Mouse (Mus musculus): ENCODE data around the gene Meaf6. TPM values are rescaled to one million over a fixed set of nuclear protein-coding genes. Genes with fewer than 3 reads are reported as not detected.
A peak's percentile ranks its signal among the peaks of the same experiment; 100 is the strongest.

The Meaf6 gene
- 14.6 and 15.6 TPM in 2 replicates for polyA plus RNA-seq (2012)

DNA sequence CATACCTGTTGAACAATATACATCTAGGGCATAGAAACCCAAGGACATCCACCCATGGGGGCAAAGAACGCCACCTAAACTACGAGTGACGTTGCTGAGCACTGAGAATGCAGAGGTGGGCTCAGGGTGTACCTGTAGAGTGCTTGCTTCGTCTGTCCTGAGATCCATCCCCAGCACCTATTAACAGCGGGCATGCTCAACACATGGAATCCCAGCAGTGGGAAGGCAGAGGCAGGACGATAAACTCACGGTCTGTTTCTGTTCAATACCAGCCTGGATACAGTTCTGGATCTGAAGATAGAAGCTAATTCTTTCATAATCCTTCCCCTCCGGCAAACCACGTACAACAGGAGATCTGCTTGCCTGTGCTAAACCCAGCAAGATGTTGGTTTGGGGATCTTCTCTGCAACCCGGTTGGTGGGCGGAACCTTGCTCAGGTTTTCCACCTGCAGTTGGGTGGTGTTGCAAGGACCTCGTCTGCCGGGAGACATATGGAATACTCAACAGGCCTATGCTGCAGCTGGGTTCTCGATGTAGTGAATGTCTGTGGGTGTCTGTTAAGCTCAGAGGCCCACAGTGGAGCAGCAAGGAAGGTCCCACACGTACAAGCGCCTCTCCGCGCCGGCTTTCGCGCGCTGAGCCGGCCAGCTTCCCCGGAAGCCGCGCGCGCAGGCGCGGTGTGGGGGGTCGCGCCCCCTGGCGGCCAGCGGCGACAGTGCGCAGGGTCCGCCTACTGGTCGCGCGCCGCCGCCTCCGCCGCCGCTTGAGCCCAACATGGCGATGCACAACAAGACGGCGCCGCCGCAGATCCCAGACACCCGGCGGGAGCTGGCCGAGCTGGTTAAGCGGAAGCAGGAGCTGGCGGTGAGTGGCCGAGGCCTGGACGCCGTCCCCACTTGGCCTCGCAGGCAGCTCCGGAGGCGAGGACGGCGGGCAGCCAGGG, at the start of gene Meaf6:
Gene Meaf6, plus strand, starts transcription at position 732 of the 943 bp plus-strand sequence.
- Histone ChIP-seq H3K4me3 (replicated peaks) (peak within 1 kb of the TSS; percentile 97), H3K27me3 (ENCODE audit: control insufficient read depth) (no peaks in the 10 kb centered on the region), H3K4me1 (ENCODE audit: control insufficient read depth) (peaks cover 35% of the 10 kb centered on the region), H3K9me3 (ENCODE audit: control insufficient read depth, low read length) (peaks cover 3% of the 10 kb centered on the region; the same call in 1 of the 2 replicates), H3K36me3 (ENCODE audit: control insufficient read depth) (peaks cover 52% of the 10 kb centered on the region)
- TF ChIP-seq GATA1 (IDR thresholded peaks at IDR 0.05; ENCODE audit: low read length) (no peak), TAL1 (IDR thresholded peaks at IDR 0.05; ENCODE audit: low read length) (no peak)

DNA sequence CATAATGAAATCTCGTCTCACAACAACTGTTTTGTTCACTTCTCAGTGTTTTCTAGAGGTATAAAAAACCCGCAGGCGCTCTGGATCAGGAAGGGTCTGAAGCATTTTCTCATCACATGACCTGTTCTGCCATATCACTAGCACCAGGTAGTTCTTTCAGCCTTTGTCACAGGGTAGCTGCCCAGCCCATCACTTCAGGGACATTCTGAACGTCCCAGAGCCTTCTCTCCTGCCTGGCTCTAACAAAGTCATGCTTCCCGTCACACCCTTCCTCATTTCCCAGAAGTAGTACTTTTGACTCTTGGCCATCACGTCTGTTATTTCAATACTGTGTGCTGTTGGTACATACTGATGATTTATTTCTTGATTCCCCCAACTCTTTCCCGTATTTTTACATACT, 40.5 kb upstream of the Meaf6 start:
- Histone ChIP-seq H3K4me3 (replicated peaks) (no peak overlapping the region), H3K9me3 (ENCODE audit: control insufficient read depth, low read length) (no peaks in the 10 kb centered on the region), H3K27me3 (ENCODE audit: control insufficient read depth) (no peaks in the 10 kb centered on the region), H3K36me3 (ENCODE audit: control insufficient read depth) (peaks cover 99% of the 10 kb centered on the region), H3K4me1 (ENCODE audit: control insufficient read depth) (peaks cover 11% of the 10 kb centered on the region)
- no peak for TF ChIP-seq TAL1 (IDR thresholded peaks at IDR 0.05; ENCODE audit: low read length)
- TF ChIP-seq GATA1 (IDR thresholded peaks at IDR 0.05; ENCODE audit: low read length): no peak

DNA sequence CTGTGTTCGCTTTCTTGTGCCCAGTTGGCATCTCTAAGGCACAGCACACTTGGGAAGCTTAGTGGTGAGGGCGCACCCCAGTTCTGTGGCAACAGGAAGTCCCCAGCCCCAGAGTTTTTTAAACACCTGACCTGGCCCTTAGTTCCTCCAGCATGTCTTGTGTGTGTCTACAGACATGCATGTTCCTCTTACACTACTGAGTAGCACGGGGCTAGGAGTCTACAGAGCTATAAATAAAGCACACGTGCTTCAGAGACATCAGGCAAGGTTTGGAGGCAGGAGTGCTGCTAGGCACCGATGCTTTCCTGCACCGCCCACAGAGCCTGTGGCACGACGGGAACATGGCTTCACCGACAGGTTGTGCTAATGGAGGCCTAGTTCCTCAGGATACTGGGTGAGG, 29.5 kb upstream of the Meaf6 start:
- Histone ChIP-seq H3K4me3 (replicated peaks) (no peak overlapping the region), H3K36me3 (ENCODE audit: control insufficient read depth) (peaks cover 60% of the 10 kb centered on the region), H3K4me1 (ENCODE audit: control insufficient read depth) (peaks cover 13% of the 10 kb centered on the region), H3K9me3 (ENCODE audit: control insufficient read depth, low read length) (no peaks in the 10 kb centered on the region), H3K27me3 (ENCODE audit: control insufficient read depth) (no peaks in the 10 kb centered on the region)
- TF ChIP-seq TAL1 (IDR thresholded peaks at IDR 0.05; ENCODE audit: low read length): no peak
- no peak for TF ChIP-seq GATA1 (IDR thresholded peaks at IDR 0.05; ENCODE audit: low read length)

DNA sequence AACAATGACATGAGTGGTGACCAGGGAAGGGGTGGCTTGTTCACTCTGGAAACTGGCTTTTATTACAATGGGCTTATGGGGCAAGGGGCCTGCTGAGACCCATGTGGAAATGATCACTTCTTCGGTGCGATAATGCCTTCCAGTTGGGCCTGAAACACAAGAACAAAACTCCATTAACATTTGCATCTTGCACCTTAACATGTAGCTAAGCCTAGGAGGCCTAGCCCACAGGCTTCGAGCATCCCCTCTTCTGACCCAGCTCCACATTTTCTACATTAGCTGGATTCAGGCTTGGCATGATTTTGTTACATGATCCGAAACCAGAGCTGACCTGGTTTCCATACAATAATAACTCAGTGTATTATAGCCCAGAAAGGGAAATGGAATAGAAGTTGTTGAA, 28.5 kb upstream of the Meaf6 start:
- no peak for TF ChIP-seq TAL1 (IDR thresholded peaks at IDR 0.05; ENCODE audit: low read length)
- TF ChIP-seq GATA1 (IDR thresholded peaks at IDR 0.05; ENCODE audit: low read length): no peak
- Histone ChIP-seq H3K4me3 (replicated peaks) (no peak overlapping the region), H3K4me1 (ENCODE audit: control insufficient read depth) (peaks cover 13% of the 10 kb centered on the region), H3K36me3 (ENCODE audit: control insufficient read depth) (peaks cover 49% of the 10 kb centered on the region), H3K27me3 (ENCODE audit: control insufficient read depth) (no peaks in the 10 kb centered on the region), H3K9me3 (ENCODE audit: control insufficient read depth, low read length) (no peaks in the 10 kb centered on the region)

DNA sequence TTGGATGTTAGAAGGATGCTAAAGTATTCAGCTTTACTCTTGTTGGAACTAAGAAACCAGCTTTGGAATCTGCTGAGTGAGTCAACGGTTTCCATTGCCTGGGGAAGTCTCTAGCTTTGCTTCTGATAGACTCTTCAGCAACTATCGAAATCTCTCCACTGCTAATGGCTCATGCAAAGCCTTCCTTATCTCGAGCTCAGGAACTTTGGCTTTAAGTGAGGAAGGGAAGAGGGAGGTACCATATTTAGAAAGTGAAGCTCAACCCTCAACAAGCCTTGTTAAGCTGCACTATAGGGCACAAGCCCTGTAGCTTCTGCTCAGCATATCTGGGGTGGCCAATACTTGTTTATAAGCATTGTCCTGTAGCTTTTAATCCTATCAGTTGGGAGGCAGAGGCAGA, 27.7 kb upstream of the Meaf6 start:
- H3K4me3 ChIP-seq (replicated peaks): no peak overlapping the region
- no peaks in the 10 kb centered on the region for H3K27me3 ChIP-seq (ENCODE audit: control insufficient read depth)

GRCm38 (mm10) chr4:125058033-125058432, 26.9 kb upstream of the Meaf6 start:
- Histone ChIP-seq H3K27me3 (ENCODE audit: control insufficient read depth) (no peaks in the 10 kb centered on the region), H3K4me1 (ENCODE audit: control insufficient read depth) (peaks cover 13% of the 10 kb centered on the region), H3K36me3 (ENCODE audit: control insufficient read depth) (peaks cover 35% of the 10 kb centered on the region), H3K9me3 (ENCODE audit: control insufficient read depth, low read length) (no peaks in the 10 kb centered on the region), H3K4me3 (replicated peaks) (no peak overlapping the region)
- TF ChIP-seq GATA1 (IDR thresholded peaks at IDR 0.05; ENCODE audit: low read length) (no peak), TAL1 (IDR thresholded peaks at IDR 0.05; ENCODE audit: low read length) (no peak)

More for the DNA sequence above, 27.7 kb upstream of the Meaf6 start:
- no peaks in the 10 kb centered on the region for H3K9me3 ChIP-seq (ENCODE audit: control insufficient read depth, low read length)
- TF ChIP-seq TAL1 (IDR thresholded peaks at IDR 0.05; ENCODE audit: low read length): no peak
- no peak for TF ChIP-seq GATA1 (IDR thresholded peaks at IDR 0.05; ENCODE audit: low read length)
- peaks cover 13% of the 10 kb centered on the region for H3K4me1 ChIP-seq (ENCODE audit: control insufficient read depth)
- peaks cover 42% of the 10 kb centered on the region for H3K36me3 ChIP-seq (ENCODE audit: control insufficient read depth)

DNA sequence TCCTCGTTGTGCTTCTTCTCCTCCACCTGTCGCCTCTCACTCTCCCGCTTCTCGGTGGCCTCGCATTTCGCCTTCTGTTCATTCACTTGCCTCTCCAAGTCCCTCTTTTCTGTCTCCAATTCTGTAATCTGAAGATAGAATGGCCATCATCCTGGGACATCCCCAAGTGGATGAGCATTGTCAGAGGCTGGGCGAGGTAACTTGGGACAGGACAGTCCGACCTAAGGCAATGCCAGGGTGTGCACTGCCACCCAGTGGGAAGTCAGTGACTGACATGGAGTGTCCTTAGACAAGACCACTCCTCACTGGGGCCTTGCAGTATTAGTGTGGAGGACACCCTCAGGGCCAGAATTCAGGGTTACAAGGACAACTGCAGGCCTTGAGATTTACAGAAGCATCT, 25.9 kb upstream of the Meaf6 start:
- Histone ChIP-seq H3K27me3 (ENCODE audit: control insufficient read depth) (peaks cover 4% of the 10 kb centered on the region), H3K9me3 (ENCODE audit: control insufficient read depth, low read length) (no peaks in the 10 kb centered on the region), H3K36me3 (ENCODE audit: control insufficient read depth) (peaks cover 26% of the 10 kb centered on the region), H3K4me3 (replicated peaks) (no peak overlapping the region), H3K4me1 (ENCODE audit: control insufficient read depth) (peaks cover 13% of the 10 kb centered on the region)
- TF ChIP-seq GATA1 (IDR thresholded peaks at IDR 0.05; ENCODE audit: low read length) (no peak), TAL1 (IDR thresholded peaks at IDR 0.05; ENCODE audit: low read length) (no peak)

GRCm38 (mm10) chr4:125063829-125064228, 21.1 kb upstream of the Meaf6 start:
- TF ChIP-seq GATA1 (IDR thresholded peaks at IDR 0.05; ENCODE audit: low read length): no peak
- no peak for TF ChIP-seq TAL1 (IDR thresholded peaks at IDR 0.05; ENCODE audit: low read length)
- no peaks in the 10 kb centered on the region for H3K9me3 ChIP-seq (ENCODE audit: control insufficient read depth, low read length)
- no peak overlapping the region for H3K4me3 ChIP-seq (replicated peaks)
- peaks cover 34% of the 10 kb centered on the region for H3K4me1 ChIP-seq (ENCODE audit: control insufficient read depth)
- peaks cover 18% of the 10 kb centered on the region for H3K27me3 ChIP-seq (ENCODE audit: control insufficient read depth)
- H3K36me3 ChIP-seq (ENCODE audit: control insufficient read depth): peaks cover 13% of the 10 kb centered on the region

DNA sequence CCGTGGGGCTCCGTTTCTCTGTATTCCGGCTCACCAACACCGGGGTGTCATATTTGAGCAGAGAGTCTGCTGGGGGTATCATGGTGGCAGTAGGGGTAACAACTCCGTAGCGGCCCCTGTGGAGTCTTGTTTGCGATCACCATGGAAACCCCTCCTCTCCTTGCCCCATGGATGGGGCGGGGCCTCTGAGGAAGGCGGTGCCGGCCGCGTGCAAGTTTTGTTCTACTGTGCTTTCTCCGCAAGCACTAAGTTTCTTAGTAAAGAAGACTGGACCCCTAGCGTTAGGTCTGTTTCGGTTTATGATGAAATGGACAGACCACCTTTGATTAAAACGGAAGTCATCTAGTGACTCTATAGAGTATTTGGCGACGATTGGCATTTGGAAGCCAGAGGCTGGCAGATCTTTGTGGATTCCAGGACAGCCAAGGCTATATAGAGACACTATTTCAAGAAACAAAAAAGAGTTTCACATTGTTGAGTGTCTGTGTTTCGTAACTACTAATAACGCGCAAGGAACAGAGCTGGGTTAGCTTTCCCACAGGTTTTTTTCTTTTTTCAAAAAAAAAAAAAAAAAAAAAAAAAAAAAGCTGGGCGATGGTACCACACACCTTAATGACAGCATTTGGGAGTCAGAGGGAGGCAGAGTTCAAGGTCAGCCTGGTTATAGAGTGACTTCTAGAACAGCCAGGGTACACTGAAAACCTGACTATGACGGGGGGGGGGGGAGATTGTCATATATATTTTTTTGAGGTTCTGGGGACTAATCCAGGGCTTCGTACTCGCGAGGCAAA, 19.2 kb upstream of the Meaf6 start, which contains the start of gene Dnali1:
Gene Dnali1, minus strand, starts transcription at position 187 of the 791 bp plus-strand sequence.
- Histone ChIP-seq H3K4me3 (replicated peaks) (peak within 1 kb of the TSS; percentile 97), H3K9me3 (ENCODE audit: control insufficient read depth, low read length) (no peaks in the 10 kb centered on the region)
- no peak for TF ChIP-seq GATA1 (IDR thresholded peaks at IDR 0.05; ENCODE audit: low read length)
- no peak for TF ChIP-seq TAL1 (IDR thresholded peaks at IDR 0.05; ENCODE audit: low read length)

More for the DNA sequence above, 19.2 kb upstream of the Meaf6 start, which contains the start of gene Dnali1:
- H3K4me1 ChIP-seq (ENCODE audit: control insufficient read depth): peaks cover 30% of the 10 kb centered on the region
- H3K36me3 ChIP-seq (ENCODE audit: control insufficient read depth): peaks cover 32% of the 10 kb centered on the region
- peaks cover 18% of the 10 kb centered on the region for H3K27me3 ChIP-seq (ENCODE audit: control insufficient read depth)

Data from erythroblast, embryonic 14.5 days (primary cell).